Mouse (Mus musculus) kidney, adult 2 months (tissue): ENCODE results near the gene Glyat. TPM values are rescaled to one million over a fixed set of nuclear protein-coding genes. Genes with fewer than 3 reads are reported as not detected.

Source experiments
- DNase-seq: peaks from one replicate; pipeline ENCODE4 v3.0.0; 2021
- H3K27ac ChIP-seq: fragments of 200-500 bp; 2 replicates; pipeline ENCODE4 v1.5.1; 2012; ENCODE audit warnings: low read depth, low read length, control low read depth, inconsistent platforms; ENCODE audit not compliant: insufficient read depth
- H3K27me3 ChIP-seq: fragments of 200-500 bp; replicated peaks from 2 replicates; pipeline ENCODE4 v1.6.1; 2012; ENCODE audit warnings: mild to moderate bottlenecking, moderate library complexity, low read length, inconsistent platforms; ENCODE audit not compliant: control insufficient read depth, insufficient read depth
- H3K36me3 ChIP-seq: fragments of 200-500 bp; 2 replicates; pipeline ENCODE4 v1.6.1; 2012; ENCODE audit warnings: mild to moderate bottlenecking, moderate library complexity, low read length, inconsistent platforms; ENCODE audit not compliant: control insufficient read depth, insufficient read depth
- H3K4me1 ChIP-seq: fragments of 200-500 bp; 2 replicates; pipeline ENCODE4 v1.6.1; 2011; ENCODE audit warnings: low read length; ENCODE audit not compliant: control insufficient read depth, insufficient read depth
- H3K4me3 ChIP-seq: fragments of 200-500 bp; 2 replicates; pipeline ENCODE4 v1.5.1; 2011; ENCODE audit warnings: mild to moderate bottlenecking, low read depth, low read length, control low read depth; ENCODE audit not compliant: insufficient read depth
- CTCF ChIP-seq: fragments of 200-500 bp; conservative IDR thresholded peaks from 2 replicates; pipeline ENCODE4 v1.5.1; 2011; ENCODE audit warnings: low read depth, mild to moderate bottlenecking, control low read depth, low read length, moderate library complexity, mixed read lengths; ENCODE audit not compliant: insufficient read depth, insufficient read length
- POLR2A ChIP-seq: fragments of 200-500 bp; IDR thresholded peaks from one replicate; pipeline ENCODE4 v1.6.1; 2011; ENCODE audit warnings: low read depth, low read length, control low read depth
- WGBS: fragments of 180-500 bp; shearing (Covaris S2); methylation state at CpG from one replicate; pipeline ENCODE4 v1.1.7; 2018; 5-methylcytosine and 5-hydroxymethylcytosine counted together
- polyA plus RNA-seq: library from polyadenylated mRNA; depleted of rRNA; stranded (reverse); fragments of >200 nt; gene quantifications from 2 replicates; pipeline ENCODE4 v1.2.3, GENCODE M21; 2012

The Glyat gene
- polyA plus RNA-seq, 1 experiment = 191 TPM

DNA sequence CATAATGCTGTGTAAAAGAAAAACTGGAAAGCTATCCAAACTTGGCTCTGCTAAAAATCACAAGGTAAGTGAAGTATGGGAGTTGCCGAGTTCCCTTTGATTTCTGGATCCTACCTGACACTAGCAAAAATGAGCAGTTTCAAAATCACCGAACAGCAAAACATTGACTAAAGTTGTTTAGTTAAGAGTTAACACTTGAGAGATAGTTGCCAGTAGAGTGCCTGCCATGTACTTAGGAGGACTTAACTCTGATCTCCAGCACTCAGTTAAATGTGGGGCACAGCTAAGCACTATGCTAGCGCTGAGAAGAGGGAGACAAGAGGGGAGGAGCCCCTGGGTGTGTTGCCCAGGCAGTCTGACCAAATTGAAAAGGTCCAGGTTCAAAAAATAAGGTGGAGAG is 34.4 kb upstream of the Glyat start:
- 48% methylated on average over 3 of the region's 3 CpGs for WGBS
- peak; percentile 28 for TF ChIP-seq POLR2A
- no peak for TF ChIP-seq CTCF
- peak overlapping the region; percentile 91 for H3K27ac ChIP-seq

DNA sequence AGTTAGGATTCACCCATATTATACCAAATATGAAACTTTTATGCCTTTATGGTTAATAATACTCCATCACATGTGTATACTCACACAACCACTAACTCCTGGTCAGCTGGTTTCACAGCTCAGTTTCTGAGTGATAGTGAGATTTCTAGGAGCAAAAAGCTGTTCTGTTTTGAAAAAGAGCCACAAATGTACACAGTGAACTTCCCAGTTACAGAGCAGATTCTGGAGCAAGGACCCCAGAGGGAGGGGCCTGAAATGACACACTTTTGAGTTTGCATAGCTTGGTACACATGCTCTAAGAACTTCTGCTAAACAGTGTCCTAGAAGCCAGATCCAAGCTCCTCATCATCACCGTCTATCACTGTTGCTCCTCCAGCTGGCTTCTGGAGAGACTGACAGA is 33.4 kb upstream of the Glyat start, which contains the start of gene Gm4952:
Gene Gm4952 (plus strand): TSS at position 301 of the 400 bp plus-strand sequence.
- 29% methylated on average over 1 of the region's 1 CpGs for WGBS
- Histone ChIP-seq H3K36me3 (no peaks in the 10 kb centered on the region), H3K27ac (peak within 1 kb of the TSS; percentile 91), H3K4me1 (peaks cover 2% of the 10 kb centered on the region; the same call in 1 of the 2 replicates), H3K4me3 (no peak within 1 kb of the TSS), H3K27me3 (no peaks in the 10 kb centered on the region)
- TF ChIP-seq POLR2A (no peak), CTCF (no peak)
- no peak for DNase-seq

More for the DNA sequence above, 34.4 kb upstream of the Glyat start:
- H3K36me3 ChIP-seq = no peaks in the 10 kb centered on the region
- H3K4me1 ChIP-seq = peaks cover 2% of the 10 kb centered on the region; the same call in 1 of the 2 replicates
- H3K27me3 ChIP-seq = no peaks in the 10 kb centered on the region
- peak; percentile 82 for DNase-seq
- no peak overlapping the region for H3K4me3 ChIP-seq

- no peak for DNase-seq
- Histone ChIP-seq H3K4me1 (peaks cover 2% of the 10 kb centered on the region; the same call in 1 of the 2 replicates), H3K36me3 (no peaks in the 10 kb centered on the region), H3K4me3 (no peak overlapping the region), H3K27me3 (no peaks in the 10 kb centered on the region), H3K27ac (peak overlapping the region; percentile 36; the same call in 1 of the 2 replicates)
- TF ChIP-seq POLR2A (no peak), CTCF (no peak)
- 20% methylated on average over 2 of the region's 2 CpGs for WGBS
Observed at GRCm38 (mm10) chr19:12600684-12601480, 32.2 kb upstream of the Glyat start.

DNA sequence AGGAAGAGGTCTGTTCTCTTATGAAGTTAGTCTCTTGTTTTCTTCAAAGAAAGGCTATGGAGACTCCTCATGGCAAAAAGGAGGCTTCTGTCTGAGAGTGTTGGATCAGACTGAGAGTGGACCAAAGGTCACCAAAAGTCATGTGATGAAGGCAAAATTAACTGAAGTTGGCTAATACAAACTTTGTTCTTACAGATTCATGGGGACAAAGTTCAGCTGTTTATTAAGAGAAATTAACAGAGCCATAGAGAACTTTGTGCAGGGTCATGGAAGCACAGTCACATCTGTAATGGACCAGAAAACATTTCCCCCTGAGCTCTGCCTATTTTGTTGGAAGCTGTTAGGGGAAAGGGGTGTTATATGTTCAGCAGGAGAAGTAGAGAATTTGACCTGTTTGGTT is 24.8 kb upstream of the Glyat start:
- no peak overlapping the region for H3K4me3 ChIP-seq
- no peaks in the 10 kb centered on the region for H3K27me3 ChIP-seq
- H3K36me3 ChIP-seq = no peaks in the 10 kb centered on the region
- TF ChIP-seq POLR2A (no peak), CTCF (no peak)
- H3K4me1 ChIP-seq = peaks cover 6% of the 10 kb centered on the region
- peak overlapping the region; percentile 95; the same call in 1 of the 2 replicates for H3K27ac ChIP-seq
- peak; percentile 93 for DNase-seq

GRCm38 (mm10) chr19:12613646-12614045 is 19.5 kb upstream of the Glyat start:
- Histone ChIP-seq H3K27ac (peak overlapping the region; percentile 86), H3K4me1 (peaks cover 6% of the 10 kb centered on the region; the same call in 1 of the 2 replicates), H3K27me3 (no peaks in the 10 kb centered on the region), H3K4me3 (no peak overlapping the region), H3K36me3 (no peaks in the 10 kb centered on the region)
- DNase-seq = peak; percentile 72
- 56% methylated on average over 1 of the region's 1 CpGs for WGBS
- TF ChIP-seq CTCF = no peak
- TF ChIP-seq POLR2A = no peak

GRCm38 (mm10) chr19:12634259-12634658 is 1.2 kb downstream of the Glyat start:
- H3K4me1 ChIP-seq = peaks cover 2% of the 10 kb centered on the region; the same call in 1 of the 2 replicates
- TF ChIP-seq POLR2A = no peak
- TF ChIP-seq CTCF = no peak
- peak overlapping the region; percentile 100; the same call in 1 of the 2 replicates for H3K27ac ChIP-seq
- peak; percentile 40 for DNase-seq
- no peaks in the 10 kb centered on the region; the same call in 1 of the 2 replicates for H3K36me3 ChIP-seq
- no peaks in the 10 kb centered on the region; the same call in 1 of the 2 replicates for H3K27me3 ChIP-seq
- 50% methylated on average over 3 of the region's 3 CpGs for WGBS
- H3K4me3 ChIP-seq = peak overlapping the region; percentile 92; the same call in 1 of the 2 replicates

DNA sequence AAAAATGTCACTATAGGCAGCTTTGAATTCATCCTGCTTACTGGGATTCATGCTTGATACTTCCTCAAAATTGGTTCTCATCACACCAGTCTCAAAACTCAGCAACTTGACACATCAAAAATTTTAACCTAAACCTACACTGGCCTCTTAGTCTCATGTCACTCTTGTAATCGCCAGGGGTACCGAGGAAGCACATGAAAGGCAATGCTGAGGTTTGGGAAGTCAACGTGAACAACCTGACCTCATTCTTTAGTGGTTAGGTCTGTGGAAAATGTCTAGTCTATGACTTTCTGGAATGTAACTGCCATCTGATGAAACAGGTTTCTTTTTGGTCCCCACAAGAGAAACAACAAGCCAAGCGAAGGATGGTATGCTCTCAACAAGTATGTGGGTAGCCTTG is 1.9 kb downstream of the Glyat start:
- Histone ChIP-seq H3K27ac (peak overlapping the region; percentile 100), H3K4me1 (peaks cover 4% of the 10 kb centered on the region; the same call in 1 of the 2 replicates), H3K36me3 (no peaks in the 10 kb centered on the region; the same call in 1 of the 2 replicates), H3K27me3 (no peaks in the 10 kb centered on the region; the same call in 1 of the 2 replicates), H3K4me3 (peak overlapping the region; percentile 92)
- no peak for TF ChIP-seq POLR2A
- TF ChIP-seq CTCF = no peak
- no peak for DNase-seq
- WGBS = 50% methylated on average over 4 of the region's 4 CpGs
